Mouse (Mus musculus) intestine, embryonic 16.5 days (tissue): ENCODE results near the gene Pdf. TPM values are rescaled to one million over a fixed set of nuclear protein-coding genes. Genes with fewer than 3 reads are reported as not detected.

Experiments used
- ATAC-seq: fragments of 200-750 bp; cut with Nextera tagmentation; 2 replicates; pipeline ENCODE4 v1.8.0; 2017; ENCODE audit warnings: moderate TSS enrichment, moderate library complexity
- H3K27ac ChIP-seq: fragments of 300-500 bp; sonication (generic); 2 replicates; pipeline ENCODE4 v1.5.1; 2014; ENCODE audit warnings: mild to moderate bottlenecking, low read length
- H3K27me3 ChIP-seq: fragments of 300-500 bp; sonication (generic); replicated peaks from 2 replicates; pipeline ENCODE4 v1.6.1; 2014; ENCODE audit warnings: low read length, control low read depth, mixed read lengths; ENCODE audit not compliant: control insufficient read depth, insufficient read depth
- H3K36me3 ChIP-seq: fragments of 300-500 bp; sonication (generic); 2 replicates; pipeline ENCODE4 v1.6.1; 2014; ENCODE audit warnings: low read length, control low read depth; ENCODE audit not compliant: control insufficient read depth, insufficient read depth
- H3K4me1 ChIP-seq: fragments of 300-500 bp; sonication (generic); 2 replicates; pipeline ENCODE4 v1.6.1; 2014; ENCODE audit warnings: low read length, control low read depth, mixed read lengths; ENCODE audit not compliant: control insufficient read depth, insufficient read depth
- H3K4me2 ChIP-seq: fragments of 300-500 bp; sonication (generic); 2 replicates; pipeline ENCODE4 v1.6.1; 2014; ENCODE audit warnings: low read depth, low read length, control low read depth
- H3K4me3 ChIP-seq: fragments of 300-500 bp; sonication (generic); 2 replicates; pipeline ENCODE4 v1.5.1; 2014; ENCODE audit warnings: mild to moderate bottlenecking, low read length
- H3K9ac ChIP-seq: fragments of 300-500 bp; sonication (generic); 2 replicates; pipeline ENCODE4 v1.6.1; 2014; ENCODE audit warnings: low read depth, low read length
- H3K9me3 ChIP-seq: fragments of 300-500 bp; sonication (generic); 2 replicates; pipeline ENCODE4 v1.6.1; 2016; ENCODE audit warnings: low read length, control low read depth; ENCODE audit not compliant: control insufficient read depth
- WGBS: fragments of 180-500 bp; shearing (Covaris S2); extraction: QIAGEN DNeasy Blood & Tissue Kit; methylation state at CpG from one replicate; pipeline ENCODE4 v1.1.7; 2014; 5-methylcytosine and 5-hydroxymethylcytosine counted together
- polyA plus RNA-seq: library from polyadenylated mRNA; unstranded; fragments of >200 nt; fragmentation: Nextera tagmentation; extraction: Ambion mirVana; gene quantifications from 2 replicates; pipeline ENCODE4 v1.2.1, GENCODE M21; 2015

The Pdf gene
- 47.1 and 47.7 TPM in 2 replicates for polyA plus RNA-seq

- peaks cover 13% of the 10 kb centered on the region for H3K4me1 ChIP-seq
- H3K4me3 ChIP-seq: peak within 1 kb of the TSS; percentile 85
- WGBS: under 1% methylated on average over 87 of the region's 87 CpGs
- no peaks in the 10 kb centered on the region for H3K27me3 ChIP-seq
- H3K4me2 ChIP-seq: peak within 1 kb of the TSS; percentile 74
- no peaks in the 10 kb centered on the region for H3K9me3 ChIP-seq
- peak within 1 kb of the TSS; percentile 96 for H3K27ac ChIP-seq
- ATAC-seq: peak; percentile 90
- peaks cover 20% of the 10 kb centered on the region for H3K36me3 ChIP-seq
- peak within 1 kb of the TSS; percentile 94 for H3K9ac ChIP-seq
Observed at GRCm38 (mm10) chr8:107048061-107048941, at the start of gene Pdf. Pdf (minus strand) TSS chr8:107048614.

GRCm38 (mm10) chr8:107096366-107097036 lies 48.1 kb upstream of the Pdf start, which contains the start of gene Terf2:
Terf2 (minus strand) TSS chr8:107096547.
- Histone ChIP-seq H3K4me3 (peak within 1 kb of the TSS; percentile 67), H3K4me2 (peak within 1 kb of the TSS; percentile 67), H3K9me3 (no peaks in the 10 kb centered on the region), H3K27me3 (no peaks in the 10 kb centered on the region), H3K9ac (peak within 1 kb of the TSS; percentile 92), H3K36me3 (no peaks in the 10 kb centered on the region; the same call in 1 of the 2 replicates), H3K27ac (peak within 1 kb of the TSS; percentile 91), H3K4me1 (peaks cover 16% of the 10 kb centered on the region; the same call in 1 of the 2 replicates)
- WGBS: 3% methylated on average over 39 of the region's 39 CpGs
- peak; percentile 97 for ATAC-seq

GRCm38 (mm10) chr8:107095717-107096365 lies 47.4 kb upstream of the Pdf start:
- WGBS: under 1% methylated on average over 52 of the region's 53 CpGs
- Histone ChIP-seq H3K36me3 (no peaks in the 10 kb centered on the region; the same call in 1 of the 2 replicates), H3K9me3 (no peaks in the 10 kb centered on the region), H3K4me2 (peak overlapping the region; percentile 67), H3K4me3 (peak overlapping the region; percentile 67), H3K27ac (peak overlapping the region; percentile 91), H3K4me1 (peaks cover 16% of the 10 kb centered on the region; the same call in 1 of the 2 replicates), H3K9ac (peak overlapping the region; percentile 92), H3K27me3 (no peaks in the 10 kb centered on the region)
- no peak; the same call in 1 of the 2 replicates for ATAC-seq

GRCm38 (mm10) chr8:107090531-107090930 lies 42.1 kb upstream of the Pdf start:
- WGBS: 95% methylated on average over 7 of the region's 7 CpGs
- no peak overlapping the region for H3K27ac ChIP-seq
- no peak overlapping the region for H3K4me2 ChIP-seq
- H3K4me1 ChIP-seq: peaks cover 13% of the 10 kb centered on the region; the same call in 1 of the 2 replicates
- H3K27me3 ChIP-seq: no peaks in the 10 kb centered on the region
- H3K9ac ChIP-seq: no peak overlapping the region
- ATAC-seq: no peak
- no peak overlapping the region for H3K4me3 ChIP-seq
- peaks cover 7% of the 10 kb centered on the region for H3K36me3 ChIP-seq
- H3K9me3 ChIP-seq: no peaks in the 10 kb centered on the region

GRCm38 (mm10) chr8:107088526-107089063 lies 40.2 kb upstream of the Pdf start:
- peaks cover 12% of the 10 kb centered on the region for H3K36me3 ChIP-seq
- no peaks in the 10 kb centered on the region for H3K4me1 ChIP-seq
- H3K27me3 ChIP-seq: no peaks in the 10 kb centered on the region
- H3K27ac ChIP-seq: no peak overlapping the region
- no peaks in the 10 kb centered on the region for H3K9me3 ChIP-seq
- H3K4me2 ChIP-seq: no peak overlapping the region
- WGBS: 96% methylated on average over 5 of the region's 5 CpGs
- no peak overlapping the region for H3K4me3 ChIP-seq
- no peak for ATAC-seq
- no peak overlapping the region for H3K9ac ChIP-seq

DNA sequence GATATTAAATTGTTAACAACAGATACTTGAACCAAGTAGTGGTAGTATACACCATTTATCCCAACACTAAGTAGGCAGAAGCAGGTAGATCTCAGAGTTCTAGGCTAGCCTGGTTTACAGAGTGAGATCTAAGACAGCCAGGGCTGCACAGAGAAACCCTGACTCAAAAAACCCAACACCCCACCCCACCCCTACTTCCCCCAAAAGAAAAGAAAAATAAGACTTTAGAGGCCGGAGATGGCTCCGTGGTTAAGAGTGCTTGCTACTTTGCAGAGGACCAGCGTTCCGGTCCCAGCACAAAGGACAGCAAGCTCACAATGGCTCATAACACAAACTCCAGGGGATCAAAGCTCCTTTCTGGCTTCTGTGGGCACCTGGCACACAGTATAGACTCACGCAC lies 37.6 kb upstream of the Pdf start:
- Histone ChIP-seq H3K9ac (no peak overlapping the region), H3K36me3 (peaks cover 20% of the 10 kb centered on the region), H3K27me3 (no peaks in the 10 kb centered on the region), H3K4me2 (no peak overlapping the region), H3K9me3 (no peaks in the 10 kb centered on the region), H3K27ac (no peak overlapping the region), H3K4me1 (no peaks in the 10 kb centered on the region), H3K4me3 (no peak overlapping the region)
- ATAC-seq: no peak
- 97% methylated on average over 5 of the region's 5 CpGs for WGBS

GRCm38 (mm10) chr8:107085358-107085757 lies 36.9 kb upstream of the Pdf start:
- H3K36me3 ChIP-seq: peaks cover 24% of the 10 kb centered on the region
- WGBS: 95% methylated on average over 17 of the region's 17 CpGs
- no peaks in the 10 kb centered on the region for H3K9me3 ChIP-seq
- H3K4me2 ChIP-seq: no peak overlapping the region
- no peaks in the 10 kb centered on the region for H3K27me3 ChIP-seq
- no peak overlapping the region for H3K4me3 ChIP-seq
- H3K4me1 ChIP-seq: no peaks in the 10 kb centered on the region
- ATAC-seq: no peak
- H3K27ac ChIP-seq: no peak overlapping the region
- H3K9ac ChIP-seq: no peak overlapping the region

GRCm38 (mm10) chr8:107076239-107076888 lies 27.9 kb upstream of the Pdf start:
- ATAC-seq: peak; percentile 40; the same call in 1 of the 2 replicates
- no peaks in the 10 kb centered on the region for H3K4me1 ChIP-seq
- H3K27me3 ChIP-seq: no peaks in the 10 kb centered on the region
- WGBS: 81% methylated on average over 7 of the region's 7 CpGs
- peaks cover 18% of the 10 kb centered on the region for H3K36me3 ChIP-seq
- no peaks in the 10 kb centered on the region for H3K9me3 ChIP-seq
- H3K27ac ChIP-seq: no peak overlapping the region
- H3K4me3 ChIP-seq: no peak overlapping the region
- H3K9ac ChIP-seq: no peak overlapping the region
- no peak overlapping the region for H3K4me2 ChIP-seq
